Mouse (Mus musculus): ENCODE measurements around the gene Gm44511.

GRCm38 (mm10) chr6:128871910-128872610 is 45.9 kb upstream of the Gm44511 start:
- TF ChIP-seq POLR2A (IDR thresholded peaks at IDR 0.05; ENCODE audit: insufficient read length, low read depth): no peak
- no peak for TF ChIP-seq TCF12 (IDR thresholded peaks at IDR 0.05; ENCODE audit: insufficient read depth, poor library complexity, severe bottlenecking)
- no peak for TF ChIP-seq MYOD1 (IDR thresholded peaks at IDR 0.05; ENCODE audit: control insufficient read depth in 1 of 3, insufficient read length in 2 of 3, low read depth in 2 of 3)
- no peak for TF ChIP-seq CEBPB (IDR thresholded peaks at IDR 0.05; ENCODE audit: insufficient read depth, poor library complexity, severe bottlenecking)
- TF ChIP-seq E2F4 (IDR thresholded peaks at IDR 0.05; ENCODE audit: insufficient read depth): no peak
- no peak for TF ChIP-seq REST (IDR thresholded peaks at IDR 0.05; ENCODE audit: insufficient read depth, insufficient read length)
- no peak for TF ChIP-seq MYOG (IDR thresholded peaks at IDR 0.05; ENCODE audit: control insufficient read depth in 1 of 3, insufficient read depth in 1 of 3, insufficient read length in 2 of 3, low read depth in 2 of 3)
- no peak for TF ChIP-seq USF1 (IDR thresholded peaks at IDR 0.05; ENCODE audit: low read depth)
- no peak for TF ChIP-seq POLR2AphosphoS2 (IDR thresholded peaks at IDR 0.05; ENCODE audit: insufficient read length, low read depth)
- TF ChIP-seq MAX (IDR thresholded peaks at IDR 0.05; ENCODE audit: low read depth): no peak
